Mouse (Mus musculus): ENCODE data around the gene Fkbp2. TPM values are rescaled to one million over a fixed set of nuclear protein-coding genes. Genes with fewer than 3 reads are reported as not detected.

The Fkbp2 gene
- polyA plus RNA-seq, 1 experiment from 2014 or later: 64.2 TPM

DNA sequence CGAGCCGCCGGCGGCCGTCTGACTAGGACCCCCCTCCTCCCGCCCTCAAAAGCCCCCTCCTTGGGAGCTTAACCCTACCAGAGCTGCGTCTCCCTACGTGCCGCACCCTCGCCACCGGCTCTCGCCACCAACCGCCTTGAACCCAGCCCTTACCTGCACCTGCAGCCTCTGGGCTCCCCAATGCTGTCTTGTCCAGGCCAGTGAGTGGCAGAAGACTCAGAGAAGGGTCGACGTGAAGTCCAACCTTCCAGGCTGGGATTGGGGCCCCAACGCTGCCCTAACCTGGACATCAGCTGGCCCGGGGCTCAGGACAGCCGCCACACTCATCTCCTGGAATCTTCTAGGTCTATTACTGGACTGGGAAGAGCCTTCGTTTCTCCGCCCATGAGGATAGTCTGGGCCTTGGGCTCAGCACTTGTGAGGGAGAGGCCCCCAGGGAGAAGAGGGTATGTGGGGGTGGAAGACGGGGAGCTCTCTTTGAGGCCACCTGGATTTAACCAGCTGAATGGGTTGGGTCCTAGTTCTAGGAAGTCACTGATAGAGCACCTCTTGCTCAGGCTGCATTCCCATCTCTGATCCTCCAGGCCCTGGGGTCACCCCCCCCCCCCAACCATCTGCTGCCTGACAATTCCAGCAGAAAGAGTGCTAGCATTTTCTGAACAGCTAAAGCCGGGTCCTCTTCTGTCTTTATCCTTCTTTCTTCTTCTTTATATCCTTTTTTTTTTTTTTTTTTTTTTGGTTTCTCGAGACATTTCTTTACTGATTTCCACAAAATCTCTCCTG lies 45.9 kb downstream of the Fkbp2 start, which contains the start of gene Kcnk4:
Gene Kcnk4, minus strand, starts transcription at position 321 of the 783 bp plus-strand sequence.
- Histone ChIP-seq H3K4me2 (ENCODE audit: low read length) (peak within 1 kb of the TSS; percentile 95), H3K4me1 (ENCODE audit: control insufficient read depth in 2 of 2, insufficient read depth in 2 of 2, low read length in 2 of 2) (peaks cover 0 to 12% of the 10 kb centered on the region in 2 experiments; a peak in 3 of 4 replicates), H3K27me3 (ENCODE audit: control insufficient read depth, insufficient read depth, low read length) (peaks cover 64% of the 10 kb centered on the region), H3K36me3 (ENCODE audit: control insufficient read depth, insufficient read depth, low read length) (0 out of 2 replicates have a peak, but pooled peaks cover 6% of the 10 kb centered on the region), H3K9ac (ENCODE audit: low read length) (peak within 1 kb of the TSS; percentile 64), H3K27ac (replicated peaks in 1 of 2; ENCODE audit: control insufficient read depth in 1 of 2, insufficient read depth in 1 of 2, low read depth in 2 of 2, low read length in 2 of 2) (no peak within 1 kb of the TSS), H3K9me3 (ENCODE audit: control insufficient read depth, low read length) (no peaks in the 10 kb centered on the region), H3K4me3 (ENCODE audit: control insufficient read depth in 1 of 2, insufficient read depth in 1 of 2, low read depth in 1 of 2, low read length in 2 of 2) (peak within 1 kb of the TSS; percentile 38 to 48)
- ATAC-seq (ENCODE audit: insufficient number of reproducible peaks, insufficient read depth, low FRiP score, low read depth): no peak
- 8% methylated on average over 23 of the region's 23 CpGs for WGBS

DNA sequence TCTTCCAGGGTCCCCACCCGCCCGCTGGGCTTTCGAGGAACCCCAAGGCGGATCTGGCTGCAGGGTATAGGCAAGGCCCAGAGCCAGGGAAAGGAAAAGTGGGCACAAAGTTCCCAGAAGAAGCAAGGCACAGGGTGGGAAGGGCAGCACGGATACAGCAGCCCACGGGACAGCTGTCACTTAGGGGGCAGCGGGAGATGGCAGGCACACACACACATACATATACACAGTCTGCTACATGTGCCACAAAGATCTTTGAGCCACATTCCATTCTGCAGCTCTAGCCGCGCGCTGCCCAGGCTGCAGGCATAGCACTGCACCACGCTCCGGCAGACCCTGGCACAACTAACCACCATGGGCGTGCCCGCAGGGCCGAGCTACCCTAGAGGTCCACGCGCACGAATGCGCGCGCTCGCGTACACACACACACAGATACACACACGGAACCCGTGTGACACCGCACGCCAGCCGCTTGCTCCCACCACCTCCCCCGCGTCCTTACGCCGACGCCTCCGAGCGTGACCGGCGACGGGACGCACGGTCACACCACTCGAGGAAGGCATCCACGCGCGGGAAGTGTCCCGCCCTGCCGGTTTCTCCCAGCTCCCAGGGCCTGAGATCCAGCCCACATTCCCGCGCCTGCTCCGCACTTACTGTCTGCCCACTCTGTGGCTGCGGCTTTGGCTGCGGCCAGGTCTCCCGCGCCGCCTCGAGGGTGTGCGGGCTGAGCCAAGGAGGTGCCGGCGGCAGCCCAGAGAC lies 46.7 kb downstream of the Fkbp2 start:
- Histone ChIP-seq H3K9ac (ENCODE audit: low read length) (peak overlapping the region; percentile 64), H3K36me3 (ENCODE audit: control insufficient read depth, insufficient read depth, low read length) (0 out of 2 replicates have a peak, but pooled peaks cover 6% of the 10 kb centered on the region), H3K4me2 (ENCODE audit: low read length) (peak overlapping the region; percentile 95), H3K4me3 (ENCODE audit: control insufficient read depth in 1 of 2, insufficient read depth in 1 of 2, low read depth in 1 of 2, low read length in 2 of 2) (peak overlapping the region; percentile 38 to 48), H3K4me1 (ENCODE audit: control insufficient read depth in 2 of 2, insufficient read depth in 2 of 2, low read length in 2 of 2) (peaks cover 0 to 12% of the 10 kb centered on the region in 2 experiments; a peak in 3 of 4 replicates), H3K27me3 (ENCODE audit: control insufficient read depth, insufficient read depth, low read length) (peaks cover 71% of the 10 kb centered on the region), H3K9me3 (ENCODE audit: control insufficient read depth, low read length) (no peaks in the 10 kb centered on the region), H3K27ac (replicated peaks in 1 of 2; ENCODE audit: control insufficient read depth in 1 of 2, insufficient read depth in 1 of 2, low read depth in 2 of 2, low read length in 2 of 2) (no peak overlapping the region)
- 5% methylated on average over 58 of the region's 58 CpGs for WGBS
- ATAC-seq (ENCODE audit: insufficient number of reproducible peaks, insufficient read depth, low FRiP score, low read depth): no peak

DNA sequence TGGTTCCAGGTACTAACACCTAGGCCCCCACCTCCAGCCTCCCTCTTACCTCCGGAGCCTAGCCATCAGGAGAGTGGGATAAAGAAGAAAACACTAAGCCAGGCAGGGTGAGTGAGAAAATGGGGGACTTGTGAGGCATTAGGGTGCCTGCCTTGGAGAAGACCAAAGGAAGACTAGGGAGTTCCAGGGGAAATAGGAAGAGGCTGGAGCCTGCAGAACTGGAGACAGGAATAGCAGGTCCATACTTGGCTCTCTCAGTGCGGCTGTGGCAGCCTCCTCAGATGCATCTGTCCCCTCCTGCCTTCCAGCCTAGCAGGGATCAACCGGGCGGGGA lies 47.2 kb downstream of the Fkbp2 start:
- no peak overlapping the region for H3K27ac ChIP-seq (replicated peaks in 1 of 2; ENCODE audit: control insufficient read depth in 1 of 2, insufficient read depth in 1 of 2, low read depth in 2 of 2, low read length in 2 of 2)
- H3K4me1 ChIP-seq (ENCODE audit: control insufficient read depth in 2 of 2, insufficient read depth in 2 of 2, low read length in 2 of 2): peaks cover 0 to 12% of the 10 kb centered on the region in 2 experiments; a peak in 3 of 4 replicates
- no peaks in the 10 kb centered on the region for H3K9me3 ChIP-seq (ENCODE audit: control insufficient read depth, low read length)
- 0 out of 2 replicates have a peak, but pooled peaks cover 4% of the 10 kb centered on the region for H3K36me3 ChIP-seq (ENCODE audit: control insufficient read depth, insufficient read depth, low read length)
- peaks cover 76% of the 10 kb centered on the region for H3K27me3 ChIP-seq (ENCODE audit: control insufficient read depth, insufficient read depth, low read length)
- peak overlapping the region in 1 of 2 experiments; percentile 48; a peak in 1 of 4 replicates for H3K4me3 ChIP-seq (ENCODE audit: control insufficient read depth in 1 of 2, insufficient read depth in 1 of 2, low read depth in 1 of 2, low read length in 2 of 2)
- ATAC-seq (ENCODE audit: insufficient number of reproducible peaks, insufficient read depth, low FRiP score, low read depth): no peak
- H3K4me2 ChIP-seq (ENCODE audit: low read length): peak overlapping the region; percentile 95
- 32% methylated on average over 4 of the region's 4 CpGs for WGBS
- H3K9ac ChIP-seq (ENCODE audit: low read length): 0 out of 2 replicates have a peak overlapping the region, but pooled peaks have one; percentile 64

DNA sequence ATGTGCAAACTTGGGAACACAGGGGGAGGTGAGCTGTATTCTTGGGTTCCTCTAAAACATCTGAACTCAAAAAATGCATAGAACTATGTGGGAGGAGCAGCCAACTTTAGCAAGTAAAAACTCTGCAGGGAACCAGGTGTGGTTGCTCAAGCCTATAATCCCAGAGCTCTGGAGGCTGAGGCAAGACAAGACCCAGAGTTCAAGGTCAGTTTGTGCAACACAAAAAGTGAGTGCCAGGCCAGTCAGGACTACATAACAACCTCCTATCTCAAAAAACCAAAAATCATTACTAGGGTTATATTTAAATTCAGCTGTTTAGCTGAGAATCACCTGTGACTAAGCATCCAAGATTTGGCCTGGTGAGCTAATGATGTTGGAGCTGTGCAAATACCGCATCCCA lies 48.3 kb downstream of the Fkbp2 start:
- Histone ChIP-seq H3K27me3 (ENCODE audit: control insufficient read depth, insufficient read depth, low read length) (peaks cover 86% of the 10 kb centered on the region), H3K4me2 (ENCODE audit: low read length) (no peak overlapping the region), H3K36me3 (ENCODE audit: control insufficient read depth, insufficient read depth, low read length) (no peaks in the 10 kb centered on the region), H3K9ac (ENCODE audit: low read length) (no peak overlapping the region), H3K4me3 (ENCODE audit: control insufficient read depth in 1 of 2, insufficient read depth in 1 of 2, low read depth in 1 of 2, low read length in 2 of 2) (no peak overlapping the region), H3K9me3 (ENCODE audit: control insufficient read depth, low read length) (no peaks in the 10 kb centered on the region), H3K4me1 (ENCODE audit: control insufficient read depth in 2 of 2, insufficient read depth in 2 of 2, low read length in 2 of 2) (peaks cover 0 to 14% of the 10 kb centered on the region in 2 experiments; a peak in 3 of 4 replicates), H3K27ac (replicated peaks in 1 of 2; ENCODE audit: control insufficient read depth in 1 of 2, insufficient read depth in 1 of 2, low read depth in 2 of 2, low read length in 2 of 2) (no peak overlapping the region)
- ATAC-seq (ENCODE audit: insufficient number of reproducible peaks, insufficient read depth, low FRiP score, low read depth): no peak
- 56% methylated on average over 1 of the region's 1 CpGs for WGBS

DNA sequence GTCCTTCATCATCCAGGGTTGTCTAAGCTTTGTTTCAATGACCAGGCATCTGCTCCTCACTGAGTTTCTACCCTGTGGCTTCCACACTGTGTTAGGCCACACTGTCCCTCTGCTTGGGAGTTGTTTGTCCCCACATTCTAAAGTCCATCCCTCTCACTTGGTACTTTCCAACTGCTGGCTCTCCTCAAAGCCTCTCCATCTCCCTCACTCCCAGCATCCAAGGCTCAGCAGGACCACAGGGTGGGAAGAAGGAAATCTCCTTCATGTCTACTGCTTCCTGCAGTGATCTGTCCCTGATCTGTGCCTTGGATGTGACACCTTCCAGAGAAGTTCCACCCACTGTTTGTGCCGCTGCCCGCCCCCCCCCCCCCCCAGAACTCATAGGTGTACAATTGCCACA lies 49.3 kb downstream of the Fkbp2 start:
- 6% methylated on average over 2 of the region's 2 CpGs for WGBS
- ATAC-seq (ENCODE audit: insufficient number of reproducible peaks, insufficient read depth, low FRiP score, low read depth): no peak
- no peak overlapping the region for H3K9ac ChIP-seq (ENCODE audit: low read length)
- H3K9me3 ChIP-seq (ENCODE audit: control insufficient read depth, low read length): peaks cover 4% of the 10 kb centered on the region; the same call in 1 of the 2 replicates
- H3K4me2 ChIP-seq (ENCODE audit: low read length): no peak overlapping the region
- no peaks in the 10 kb centered on the region for H3K36me3 ChIP-seq (ENCODE audit: control insufficient read depth, insufficient read depth, low read length)
- H3K4me1 ChIP-seq (ENCODE audit: control insufficient read depth in 2 of 2, insufficient read depth in 2 of 2, low read length in 2 of 2): peaks cover 0 to 23% of the 10 kb centered on the region in 2 experiments; a peak in 3 of 4 replicates
- peaks cover 92% of the 10 kb centered on the region for H3K27me3 ChIP-seq (ENCODE audit: control insufficient read depth, insufficient read depth, low read length)
- H3K4me3 ChIP-seq (ENCODE audit: control insufficient read depth in 1 of 2, insufficient read depth in 1 of 2, low read depth in 1 of 2, low read length in 2 of 2): no peak overlapping the region
- H3K27ac ChIP-seq (replicated peaks in 1 of 2; ENCODE audit: control insufficient read depth in 1 of 2, insufficient read depth in 1 of 2, low read depth in 2 of 2, low read length in 2 of 2): no peak overlapping the region

DNA sequence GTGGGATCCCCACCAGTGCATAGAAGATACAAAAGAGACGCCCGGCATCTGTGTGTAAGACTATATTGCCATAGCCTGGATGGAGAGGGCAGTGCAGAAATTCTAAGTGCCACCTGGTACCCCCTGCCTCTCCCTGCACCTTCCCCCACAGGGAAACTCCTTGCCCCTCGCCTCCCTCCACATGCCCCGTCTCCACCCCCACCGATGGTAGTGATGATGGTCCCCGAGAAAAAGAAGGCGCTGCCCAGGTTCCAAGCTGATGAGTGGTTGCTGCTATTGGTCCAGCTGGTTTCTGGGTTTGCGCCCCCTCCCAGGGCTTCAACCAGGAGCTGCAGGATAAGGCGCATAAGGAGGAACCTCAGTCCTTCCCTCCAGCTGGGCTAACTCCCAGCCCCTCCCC lies 52.2 kb downstream of the Fkbp2 start:
- H3K36me3 ChIP-seq (ENCODE audit: control insufficient read depth, insufficient read depth, low read length): no peaks in the 10 kb centered on the region
- H3K27ac ChIP-seq (replicated peaks in 1 of 2; ENCODE audit: control insufficient read depth in 1 of 2, insufficient read depth in 1 of 2, low read depth in 2 of 2, low read length in 2 of 2): no peak overlapping the region
- peaks cover 78% of the 10 kb centered on the region for H3K27me3 ChIP-seq (ENCODE audit: control insufficient read depth, insufficient read depth, low read length)
- H3K4me1 ChIP-seq (ENCODE audit: control insufficient read depth in 2 of 2, insufficient read depth in 2 of 2, low read length in 2 of 2): peaks cover 2 to 24% of the 10 kb centered on the region in 2 experiments; a peak in 3 of 4 replicates
- no peak for ATAC-seq (ENCODE audit: insufficient number of reproducible peaks, insufficient read depth, low FRiP score, low read depth)
- H3K9me3 ChIP-seq (ENCODE audit: control insufficient read depth, low read length): peaks cover 5% of the 10 kb centered on the region; the same call in 1 of the 2 replicates
- 13% methylated on average over 9 of the region's 9 CpGs for WGBS
- H3K4me3 ChIP-seq (ENCODE audit: control insufficient read depth in 1 of 2, insufficient read depth in 1 of 2, low read depth in 1 of 2, low read length in 2 of 2): no peak overlapping the region
- H3K4me2 ChIP-seq (ENCODE audit: low read length): no peak overlapping the region
- H3K9ac ChIP-seq (ENCODE audit: low read length): no peak overlapping the region

All from heart, embryonic 14.5 days (tissue).